Mouse (Mus musculus): ENCODE data around the gene Pdcd5. TPM values are rescaled to one million over a fixed set of nuclear protein-coding genes. Genes with fewer than 3 reads are reported as not detected.

Pdcd5 gene
- polyA plus RNA-seq, 1 experiment from 2014 or later = 310 TPM

DNA sequence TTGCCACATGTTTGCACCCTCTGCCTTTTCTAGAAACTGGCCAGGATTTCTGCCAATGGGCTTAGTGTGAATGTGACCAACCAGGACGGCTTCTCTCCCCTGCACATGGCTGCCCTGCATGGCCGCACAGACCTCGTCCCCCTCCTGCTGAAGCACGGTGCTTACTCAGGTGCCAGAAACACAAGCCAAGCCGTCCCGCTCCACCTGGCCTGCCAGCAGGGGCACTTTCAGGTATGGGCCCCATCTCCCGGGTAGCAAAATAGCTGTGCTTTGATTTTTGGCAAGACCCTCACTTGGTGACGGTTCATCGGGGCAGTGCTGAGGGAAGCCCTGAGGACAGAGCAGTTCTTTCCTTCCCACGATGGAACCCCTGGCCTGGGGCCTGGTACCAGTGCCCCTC, 19.9 kb downstream of the Pdcd5 start:
- no peak for DNase-seq (ENCODE audit: low spot score, missing footprints)
- Histone ChIP-seq H3K9me3 (ENCODE audit: control insufficient read depth, low read length) (no peaks in the 10 kb centered on the region), H3K27me3 (ENCODE audit: control insufficient read depth, insufficient read depth, low read length) (no peaks in the 10 kb centered on the region), H3K36me3 (ENCODE audit: control insufficient read depth, insufficient read depth, low read length) (peaks cover 5% of the 10 kb centered on the region), H3K4me2 (no peak overlapping the region), H3K27ac (ENCODE audit: low read depth, low read length) (no peak overlapping the region), H3K9ac (ENCODE audit: low read length) (no peak overlapping the region), H3K4me1 (ENCODE audit: control insufficient read depth, insufficient read depth, low read length) (no peaks in the 10 kb centered on the region), H3K4me3 (ENCODE audit: low read depth, low read length) (no peak overlapping the region)
- no peak for ATAC-seq (ENCODE audit: low FRiP score)
- whole genome bisulfite sequencing = 92% methylated on average over 10 of the region's 10 CpGs

DNA sequence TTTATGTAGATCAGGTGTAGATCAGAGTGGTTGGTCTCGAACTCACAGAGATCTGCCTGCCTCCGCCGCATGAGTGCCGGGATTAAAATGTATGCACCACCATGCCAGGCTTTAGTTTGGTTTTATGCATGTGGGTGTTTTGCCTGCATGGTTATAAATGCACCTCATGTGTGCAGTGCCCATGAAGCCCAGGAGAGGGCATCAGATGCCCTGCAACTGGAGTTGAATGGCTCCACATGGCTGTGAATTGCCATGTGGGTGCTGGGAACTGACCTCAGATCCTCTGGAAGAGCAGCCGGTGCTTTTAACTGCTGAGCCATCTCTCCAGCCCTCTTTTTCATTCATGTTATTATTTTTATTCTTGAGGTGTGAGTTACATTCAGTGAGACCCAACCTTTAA, 21.3 kb downstream of the Pdcd5 start:
- no peak for ATAC-seq (ENCODE audit: low FRiP score)
- H3K9me3 ChIP-seq (ENCODE audit: control insufficient read depth, low read length) = no peaks in the 10 kb centered on the region
- no peak overlapping the region for H3K9ac ChIP-seq (ENCODE audit: low read length)
- H3K4me1 ChIP-seq (ENCODE audit: control insufficient read depth, insufficient read depth, low read length) = no peaks in the 10 kb centered on the region
- DNase-seq (ENCODE audit: low spot score, missing footprints) = no peak
- H3K27ac ChIP-seq (ENCODE audit: low read depth, low read length) = no peak overlapping the region
- no peak overlapping the region for H3K4me3 ChIP-seq (ENCODE audit: low read depth, low read length)
- H3K27me3 ChIP-seq (ENCODE audit: control insufficient read depth, insufficient read depth, low read length) = no peaks in the 10 kb centered on the region
- no peak overlapping the region for H3K4me2 ChIP-seq
- 98% methylated on average over 5 of the region's 5 CpGs for WGBS
- peaks cover under 1% of the 10 kb centered on the region for H3K36me3 ChIP-seq (ENCODE audit: control insufficient read depth, insufficient read depth, low read length)

GRCm38 (mm10) chr7:35622626-35623025, 24.7 kb downstream of the Pdcd5 start:
- Histone ChIP-seq H3K27ac (ENCODE audit: low read depth, low read length) (no peak overlapping the region), H3K4me2 (no peak overlapping the region), H3K4me3 (ENCODE audit: low read depth, low read length) (no peak overlapping the region), H3K4me1 (ENCODE audit: control insufficient read depth, insufficient read depth, low read length) (no peaks in the 10 kb centered on the region), H3K9ac (ENCODE audit: low read length) (no peak overlapping the region), H3K36me3 (ENCODE audit: control insufficient read depth, insufficient read depth, low read length) (no peaks in the 10 kb centered on the region), H3K27me3 (ENCODE audit: control insufficient read depth, insufficient read depth, low read length) (no peaks in the 10 kb centered on the region), H3K9me3 (ENCODE audit: control insufficient read depth, low read length) (no peaks in the 10 kb centered on the region)
- DNase-seq (ENCODE audit: low spot score, missing footprints) (no peak), ATAC-seq (ENCODE audit: low FRiP score) (no peak)
- 89% methylated on average over 10 of the region's 10 CpGs for WGBS

DNA sequence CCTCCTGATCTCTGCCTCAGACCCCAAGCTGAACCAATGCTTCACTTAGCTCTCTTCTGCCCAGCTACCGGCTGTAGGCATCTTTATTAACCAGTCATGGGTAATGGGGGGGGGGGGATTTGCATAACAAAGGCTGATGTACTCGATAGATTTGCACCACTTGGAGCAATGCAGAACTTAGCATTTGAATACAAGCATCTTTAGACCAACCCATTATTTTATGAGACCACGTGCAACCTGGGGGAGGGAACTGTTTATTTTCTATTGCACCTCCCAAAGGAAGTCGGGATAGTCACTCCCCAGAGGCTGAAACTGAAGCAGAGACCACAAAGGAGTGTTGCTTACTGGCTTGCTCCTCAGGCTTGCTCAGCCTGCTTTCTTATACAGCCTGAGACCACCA, 29.8 kb downstream of the Pdcd5 start:
- Histone ChIP-seq H3K27ac (ENCODE audit: low read depth, low read length) (no peak overlapping the region), H3K9ac (ENCODE audit: low read length) (no peak overlapping the region), H3K4me3 (ENCODE audit: low read depth, low read length) (no peak overlapping the region), H3K4me1 (ENCODE audit: control insufficient read depth, insufficient read depth, low read length) (no peaks in the 10 kb centered on the region), H3K4me2 (no peak overlapping the region), H3K9me3 (ENCODE audit: control insufficient read depth, low read length) (no peaks in the 10 kb centered on the region), H3K36me3 (ENCODE audit: control insufficient read depth, insufficient read depth, low read length) (0 out of 2 replicates have a peak, but pooled peaks cover 6% of the 10 kb centered on the region), H3K27me3 (ENCODE audit: control insufficient read depth, insufficient read depth, low read length) (no peaks in the 10 kb centered on the region; the same call in 1 of the 2 replicates)
- DNase-seq (ENCODE audit: low spot score, missing footprints) (no peak), ATAC-seq (ENCODE audit: low FRiP score) (no peak)
- 52% methylated on average over 4 of the region's 4 CpGs for WGBS

DNA sequence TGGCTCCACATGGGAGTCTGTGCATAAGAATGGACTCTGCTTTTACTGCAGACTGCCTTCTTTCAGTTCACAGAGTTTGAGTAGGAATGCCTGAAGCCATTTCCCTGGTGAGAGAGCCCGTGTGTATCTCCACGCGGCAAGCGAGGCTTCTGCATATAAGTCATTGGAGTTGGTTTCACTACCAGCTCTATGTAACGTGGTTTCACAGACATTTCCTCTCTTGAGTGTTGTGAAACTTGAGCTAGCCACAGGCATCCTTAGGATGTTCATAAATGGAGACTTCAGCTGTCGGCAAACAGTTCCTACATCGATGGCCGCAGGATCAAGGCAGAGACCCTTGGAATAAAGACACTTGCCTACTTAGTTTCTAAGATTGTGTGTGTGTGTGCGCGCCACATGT, 38.1 kb downstream of the Pdcd5 start:
- H3K4me1 ChIP-seq (ENCODE audit: control insufficient read depth, insufficient read depth, low read length) = no peaks in the 10 kb centered on the region
- WGBS = 95% methylated on average over 10 of the region's 10 CpGs
- no peak overlapping the region for H3K4me3 ChIP-seq (ENCODE audit: low read depth, low read length)
- peaks cover 18% of the 10 kb centered on the region for H3K36me3 ChIP-seq (ENCODE audit: control insufficient read depth, insufficient read depth, low read length)
- no peak overlapping the region for H3K9ac ChIP-seq (ENCODE audit: low read length)
- H3K4me2 ChIP-seq = no peak overlapping the region
- no peak overlapping the region for H3K27ac ChIP-seq (ENCODE audit: low read depth, low read length)
- DNase-seq (ENCODE audit: low spot score, missing footprints) (no peak), ATAC-seq (ENCODE audit: low FRiP score) (no peak)
- no peaks in the 10 kb centered on the region for H3K9me3 ChIP-seq (ENCODE audit: control insufficient read depth, low read length)
- no peaks in the 10 kb centered on the region; the same call in 1 of the 2 replicates for H3K27me3 ChIP-seq (ENCODE audit: control insufficient read depth, insufficient read depth, low read length)

DNA sequence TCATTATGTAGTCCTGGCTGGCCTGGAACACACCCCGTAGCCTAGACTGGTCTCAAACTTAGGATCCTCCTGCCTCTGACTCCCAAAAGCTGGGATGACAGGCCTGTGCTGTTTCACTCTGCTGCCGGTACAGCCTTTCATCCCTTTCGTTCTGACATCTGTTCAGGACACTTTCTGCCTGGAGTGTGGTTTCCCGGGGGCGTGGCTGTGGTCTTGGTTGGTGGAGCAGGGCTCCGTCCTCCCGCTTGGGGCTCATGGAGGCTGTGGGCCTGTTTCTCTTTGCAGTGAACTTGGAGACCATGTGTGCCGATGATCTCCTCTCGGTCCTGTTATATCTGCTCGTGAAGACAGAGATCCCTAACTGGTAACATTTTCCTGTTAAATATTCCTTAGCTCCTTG, 40.5 kb downstream of the Pdcd5 start:
- Histone ChIP-seq H3K4me2 (no peak overlapping the region), H3K27ac (ENCODE audit: low read depth, low read length) (no peak overlapping the region), H3K9me3 (ENCODE audit: control insufficient read depth, low read length) (no peaks in the 10 kb centered on the region), H3K4me3 (ENCODE audit: low read depth, low read length) (no peak overlapping the region), H3K27me3 (ENCODE audit: control insufficient read depth, insufficient read depth, low read length) (no peaks in the 10 kb centered on the region), H3K4me1 (ENCODE audit: control insufficient read depth, insufficient read depth, low read length) (no peaks in the 10 kb centered on the region), H3K36me3 (ENCODE audit: control insufficient read depth, insufficient read depth, low read length) (peaks cover 20% of the 10 kb centered on the region), H3K9ac (ENCODE audit: low read length) (no peak overlapping the region)
- no peak for DNase-seq (ENCODE audit: low spot score, missing footprints)
- ATAC-seq (ENCODE audit: low FRiP score) = no peak
- 86% methylated on average over 10 of the region's 10 CpGs for WGBS

- no peaks in the 10 kb centered on the region for H3K27me3 ChIP-seq (ENCODE audit: control insufficient read depth, insufficient read depth, low read length)
- no peak overlapping the region for H3K4me3 ChIP-seq (ENCODE audit: low read depth, low read length)
- H3K4me2 ChIP-seq = no peak overlapping the region
- H3K9me3 ChIP-seq (ENCODE audit: control insufficient read depth, low read length) = no peaks in the 10 kb centered on the region
- no peaks in the 10 kb centered on the region for H3K4me1 ChIP-seq (ENCODE audit: control insufficient read depth, insufficient read depth, low read length)
- no peak overlapping the region for H3K27ac ChIP-seq (ENCODE audit: low read depth, low read length)
- 95% methylated on average over 5 of the region's 5 CpGs for WGBS
- ATAC-seq (ENCODE audit: low FRiP score) (no peak), DNase-seq (ENCODE audit: low spot score, missing footprints) (no peak)
- no peak overlapping the region for H3K9ac ChIP-seq (ENCODE audit: low read length)
- peaks cover 6% of the 10 kb centered on the region; the same call in 1 of the 2 replicates for H3K36me3 ChIP-seq (ENCODE audit: control insufficient read depth, insufficient read depth, low read length)
These were observed 44.6 kb downstream of the Pdcd5 start for GRCm38 (mm10) chr7:35602766-35603165.

GRCm38 (mm10) chr7:35601106-35601505, 46.2 kb downstream of the Pdcd5 start:
- Histone ChIP-seq H3K27ac (ENCODE audit: low read depth, low read length) (no peak overlapping the region), H3K4me2 (no peak overlapping the region), H3K9me3 (ENCODE audit: control insufficient read depth, low read length) (no peaks in the 10 kb centered on the region), H3K27me3 (ENCODE audit: control insufficient read depth, insufficient read depth, low read length) (no peaks in the 10 kb centered on the region), H3K4me3 (ENCODE audit: low read depth, low read length) (no peak overlapping the region), H3K4me1 (ENCODE audit: control insufficient read depth, insufficient read depth, low read length) (no peaks in the 10 kb centered on the region), H3K9ac (ENCODE audit: low read length) (no peak overlapping the region), H3K36me3 (ENCODE audit: control insufficient read depth, insufficient read depth, low read length) (peaks cover 4% of the 10 kb centered on the region; the same call in 1 of the 2 replicates)
- DNase-seq (ENCODE audit: low spot score, missing footprints) = no peak
- no peak for ATAC-seq (ENCODE audit: low FRiP score)
- 92% methylated on average over 6 of the region's 6 CpGs for WGBS

GRCm38 (mm10) chr7:35600031-35600430, 47.3 kb downstream of the Pdcd5 start:
- 91% methylated on average over 10 of the region's 10 CpGs for WGBS
- Histone ChIP-seq H3K27me3 (ENCODE audit: control insufficient read depth, insufficient read depth, low read length) (no peaks in the 10 kb centered on the region), H3K9me3 (ENCODE audit: control insufficient read depth, low read length) (no peaks in the 10 kb centered on the region), H3K4me2 (no peak overlapping the region), H3K27ac (ENCODE audit: low read depth, low read length) (no peak overlapping the region), H3K4me1 (ENCODE audit: control insufficient read depth, insufficient read depth, low read length) (no peaks in the 10 kb centered on the region), H3K36me3 (ENCODE audit: control insufficient read depth, insufficient read depth, low read length) (peaks cover 4% of the 10 kb centered on the region; the same call in 1 of the 2 replicates), H3K4me3 (ENCODE audit: low read depth, low read length) (no peak overlapping the region), H3K9ac (ENCODE audit: low read length) (no peak overlapping the region)
- ATAC-seq (ENCODE audit: low FRiP score) = no peak
- DNase-seq (ENCODE audit: low spot score, missing footprints) = no peak

GRCm38 (mm10) chr7:35599492-35599891, 47.8 kb downstream of the Pdcd5 start:
- no peak for DNase-seq (ENCODE audit: low spot score, missing footprints)
- Histone ChIP-seq H3K27me3 (ENCODE audit: control insufficient read depth, insufficient read depth, low read length) (no peaks in the 10 kb centered on the region), H3K4me3 (ENCODE audit: low read depth, low read length) (no peak overlapping the region), H3K9me3 (ENCODE audit: control insufficient read depth, low read length) (no peaks in the 10 kb centered on the region), H3K4me1 (ENCODE audit: control insufficient read depth, insufficient read depth, low read length) (no peaks in the 10 kb centered on the region), H3K4me2 (no peak overlapping the region), H3K36me3 (ENCODE audit: control insufficient read depth, insufficient read depth, low read length) (peaks cover 4% of the 10 kb centered on the region; the same call in 1 of the 2 replicates), H3K27ac (ENCODE audit: low read depth, low read length) (no peak overlapping the region), H3K9ac (ENCODE audit: low read length) (no peak overlapping the region)
- ATAC-seq (ENCODE audit: low FRiP score) = no peak
- 94% methylated on average over 9 of the region's 9 CpGs for WGBS
